11 mouse cellular contexts compared by ENCODE assay signal in the genomic region with DNA sequence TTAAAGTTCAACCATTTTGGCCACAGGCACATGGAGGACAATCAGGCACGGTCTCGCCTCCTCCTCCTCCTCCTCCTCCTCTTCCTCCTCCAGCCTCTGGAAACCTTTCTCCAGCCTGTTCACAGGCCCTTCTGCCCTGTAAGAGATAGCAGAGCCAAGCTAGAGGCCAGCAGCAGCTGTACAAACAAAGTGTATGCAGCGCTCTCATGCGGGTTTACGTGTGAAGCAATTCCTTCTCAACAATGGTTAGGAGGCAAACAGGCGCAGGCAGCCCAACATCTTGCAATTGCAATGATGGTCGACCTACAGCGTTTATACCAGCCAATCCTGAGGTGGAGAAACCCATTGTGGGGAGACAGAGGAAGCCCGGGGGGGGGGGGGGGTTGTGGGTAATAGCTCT.
DNase-seq lines count a peak whose midpoint lies in the region; ATAC-seq and TF ChIP-seq lines count a peak whose summit lies in the region.
"Had no signal": no experiment of that assay in that cellular context is flagged by ENCODE, and none has a peak within 500 bp of the region (broad histone marks: within the 10 kb centered on the region; RNA-seq: fewer than 3 reads in every experiment).

No protein-coding gene starts in this region.

- no peak overlapping the region for H3K9ac ChIP-seq in limb, embryonic 14.5 days (ENCODE audit: low read depth, low read length, severe bottlenecking)
- peak overlapping the region; percentile 50 for H3K9ac ChIP-seq in heart, embryonic 13.5 days
- H3K9ac ChIP-seq: limb, embryonic 13.5 days had no signal

- 50% methylated on average over 9 of the region's 9 CpGs for WGBS in limb, embryonic 14.5 days
- 58% methylated on average over 9 of the region's 9 CpGs for WGBS in limb, embryonic 10.5 days
- WGBS in heart, embryonic 13.5 days = 21% methylated on average over 9 of the region's 9 CpGs

- TF ChIP-seq POLR2A in limb, embryonic 14.5 days (IDR thresholded peaks at IDR 0.05; ENCODE audit: borderline replicate concordance, extremely low read depth, insufficient read depth, insufficient read length) = no peak

- no peak overlapping the region for H3K4me2 ChIP-seq in limb, embryonic 14.5 days (replicated peaks; ENCODE audit: low read depth, low read length, severe bottlenecking)
- H3K4me2 ChIP-seq in heart, embryonic 13.5 days = no peak overlapping the region
- H3K4me2 ChIP-seq: limb, embryonic 13.5 days had no signal

- H3K9me3 ChIP-seq in limb, embryonic 14.5 days (ENCODE audit: control insufficient read depth, low read length) = 0 out of 2 replicates have a peak, but pooled peaks cover 3% of the 10 kb centered on the region
- H3K9me3 ChIP-seq in limb, embryonic 10.5 days (replicated peaks) = no peaks in the 10 kb centered on the region
- peaks cover 7% of the 10 kb centered on the region; the same call in 1 of the 2 replicates for H3K9me3 ChIP-seq in heart, embryonic 13.5 days
- H3K9me3 ChIP-seq: limb, embryonic 13.5 days had no signal

- no peak overlapping the region for H3K27ac ChIP-seq in limb, embryonic 14.5 days (replicated peaks; ENCODE audit: low read depth, low read length)
- H3K27ac ChIP-seq in limb, embryonic 10.5 days = no peak overlapping the region; the same call in 1 of the 2 replicates
- H3K27ac ChIP-seq in heart, embryonic 13.5 days (replicated peaks) = peak overlapping the region; percentile 87
- H3K27ac ChIP-seq: limb, embryonic 13.5 days had no signal

- H3K36me3 ChIP-seq in limb, embryonic 14.5 days (ENCODE audit: control insufficient read depth, insufficient read depth, low read length) = no peaks in the 10 kb centered on the region
- 0 out of 2 replicates have a peak, but pooled peaks cover 2% of the 10 kb centered on the region for H3K36me3 ChIP-seq in limb, embryonic 10.5 days
- H3K36me3 ChIP-seq in heart, embryonic 13.5 days = peaks cover 29% of the 10 kb centered on the region
- H3K36me3 ChIP-seq: limb, embryonic 13.5 days had no signal

- no peak for ATAC-seq in limb, embryonic 14.5 days (ENCODE audit: low FRiP score, low read depth)
- ATAC-seq in heart, embryonic 13.5 days (ENCODE audit: extremely low read depth, insufficient number of reproducible peaks, low FRiP score, low TSS enrichment) = no peak

- no peaks in the 10 kb centered on the region for H3K27me3 ChIP-seq in limb, embryonic 14.5 days (ENCODE audit: control insufficient read depth, insufficient read depth, low read length)
- no peaks in the 10 kb centered on the region for H3K27me3 ChIP-seq in limb, embryonic 10.5 days (ENCODE audit: low read depth, poor library complexity, severe bottlenecking)
- no peaks in the 10 kb centered on the region for H3K27me3 ChIP-seq in heart, embryonic 13.5 days (replicated peaks)
- H3K27me3 ChIP-seq: limb, embryonic 13.5 days had no signal

- H3K4me3 ChIP-seq in limb, embryonic 14.5 days (replicated peaks; ENCODE audit: low read length) = no peak overlapping the region
- H3K4me3 ChIP-seq in limb, embryonic 10.5 days = no peak overlapping the region
- no peak overlapping the region for H3K4me3 ChIP-seq in heart, embryonic 13.5 days
- H3K4me3 ChIP-seq: limb, embryonic 13.5 days had no signal

- DNase-seq in limb, embryonic 14.5 days (ENCODE audit: low spot score) = peak; percentile 53
- no peak for DNase-seq in limb, embryonic 10.5 days (ENCODE audit: low spot score)
- DNase-seq in embryo, embryonic 11 days = peak; percentile 75
- peak; percentile 61 for DNase-seq in mesoderm, embryonic 11.5 days (ENCODE audit: low read depth, low spot score)
- DNase-seq in gastrocnemius, postnatal 25 days = no peak
- no peak for DNase-seq in testis, postnatal 10 days (ENCODE audit: low spot score)
- DNase-seq in adrenal gland, postnatal 25 days = no peak
- DNase-seq: adrenal gland, postnatal 14 days; cerebellum, postnatal 36 days had no signal

- H3K4me1 ChIP-seq in limb, embryonic 14.5 days (ENCODE audit: control insufficient read depth, insufficient read depth, low read length) = peaks cover 9% of the 10 kb centered on the region
- peaks cover 20% of the 10 kb centered on the region for H3K4me1 ChIP-seq in limb, embryonic 10.5 days
- peaks cover 58% of the 10 kb centered on the region for H3K4me1 ChIP-seq in heart, embryonic 13.5 days

Comparison
In these comparisons a context has a peak if more than half of its experiments do, and no peak if none do; other contexts are left out.
1. DNase-seq: peak in limb, embryonic 14.5 days (single experiment), embryo, embryonic 11 days (single experiment) and mesoderm, embryonic 11.5 days (single experiment); none in limb, embryonic 10.5 days (single experiment), gastrocnemius, postnatal 25 days (single experiment), testis, postnatal 10 days (single experiment) and adrenal gland, postnatal 25 days (single experiment).